Mouse (Mus musculus): ENCODE results near the gene Gli2. TPM values are rescaled to one million over a fixed set of nuclear protein-coding genes. Genes with fewer than 3 reads are reported as not detected.

Gli2 gene
- polyA plus RNA-seq, 1 experiment, result 1.4 TPM

GRCm38 (mm10) chr1:119051192-119051937 lies 2.1 kb downstream of the Gli2 start:
- H3K36me3 ChIP-seq (ENCODE audit: control insufficient read depth, insufficient read depth, low read length), result no peaks in the 10 kb centered on the region
- H3K27ac ChIP-seq (ENCODE audit: control insufficient read depth, insufficient read depth, low read depth, low read length), result no peak overlapping the region; the same call in 1 of the 2 replicates
- H3K27me3 ChIP-seq (ENCODE audit: control insufficient read depth, insufficient read depth, low read length), result no peaks in the 10 kb centered on the region; the same call in 1 of the 2 replicates
- H3K4me1 ChIP-seq (ENCODE audit: control insufficient read depth, insufficient read depth, low read length), result peaks cover 16% of the 10 kb centered on the region
- peak overlapping the region; percentile 73 for H3K4me3 ChIP-seq (ENCODE audit: control insufficient read depth, low read depth, low read length)
- TF ChIP-seq CTCF (IDR thresholded peaks at IDR 0.05; ENCODE audit: control insufficient read depth, insufficient read depth, insufficient replicate concordance, low read depth, low read length), result no peak
- TF ChIP-seq POLR2A (IDR thresholded peaks at IDR 0.05; ENCODE audit: control insufficient read depth, low read depth, low read length), result no peak

- no peaks in the 10 kb centered on the region for H3K36me3 ChIP-seq (ENCODE audit: control insufficient read depth, insufficient read depth, low read length)
- no peaks in the 10 kb centered on the region; the same call in 1 of the 2 replicates for H3K27me3 ChIP-seq (ENCODE audit: control insufficient read depth, insufficient read depth, low read length)
- peaks cover 16% of the 10 kb centered on the region for H3K4me1 ChIP-seq (ENCODE audit: control insufficient read depth, insufficient read depth, low read length)
- no peak overlapping the region for H3K4me3 ChIP-seq (ENCODE audit: control insufficient read depth, low read depth, low read length)
- H3K27ac ChIP-seq (ENCODE audit: control insufficient read depth, insufficient read depth, low read depth, low read length), result peak overlapping the region; percentile 16; the same call in 1 of the 2 replicates
- TF ChIP-seq POLR2A (IDR thresholded peaks at IDR 0.05; ENCODE audit: control insufficient read depth, low read depth, low read length) (no peak), CTCF (IDR thresholded peaks at IDR 0.05; ENCODE audit: control insufficient read depth, insufficient read depth, insufficient replicate concordance, low read depth, low read length) (no peak)
These were observed 3.4 kb downstream of the Gli2 start for GRCm38 (mm10) chr1:119049812-119050615.

- peaks cover 16% of the 10 kb centered on the region for H3K4me1 ChIP-seq (ENCODE audit: control insufficient read depth, insufficient read depth, low read length)
- H3K4me3 ChIP-seq (ENCODE audit: control insufficient read depth, low read depth, low read length), result peak overlapping the region; percentile 4; the same call in 1 of the 2 replicates
- H3K27me3 ChIP-seq (ENCODE audit: control insufficient read depth, insufficient read depth, low read length), result no peaks in the 10 kb centered on the region; the same call in 1 of the 2 replicates
- H3K27ac ChIP-seq (ENCODE audit: control insufficient read depth, insufficient read depth, low read depth, low read length), result no peak overlapping the region
- TF ChIP-seq CTCF (IDR thresholded peaks at IDR 0.05; ENCODE audit: control insufficient read depth, insufficient read depth, insufficient replicate concordance, low read depth, low read length) (no peak), POLR2A (IDR thresholded peaks at IDR 0.05; ENCODE audit: control insufficient read depth, low read depth, low read length) (no peak)
- H3K36me3 ChIP-seq (ENCODE audit: control insufficient read depth, insufficient read depth, low read length), result no peaks in the 10 kb centered on the region
These were observed 4.4 kb downstream of the Gli2 start for GRCm38 (mm10) chr1:119048988-119049387.

- Histone ChIP-seq H3K4me3 (ENCODE audit: control insufficient read depth, low read depth, low read length) (peak overlapping the region; percentile 74), H3K27ac (ENCODE audit: control insufficient read depth, insufficient read depth, low read depth, low read length) (peak overlapping the region; percentile 39; the same call in 1 of the 2 replicates), H3K27me3 (ENCODE audit: control insufficient read depth, insufficient read depth, low read length) (no peaks in the 10 kb centered on the region; the same call in 1 of the 2 replicates), H3K36me3 (ENCODE audit: control insufficient read depth, insufficient read depth, low read length) (no peaks in the 10 kb centered on the region), H3K4me1 (ENCODE audit: control insufficient read depth, insufficient read depth, low read length) (peaks cover 14% of the 10 kb centered on the region)
- TF ChIP-seq POLR2A (IDR thresholded peaks at IDR 0.05; ENCODE audit: control insufficient read depth, low read depth, low read length) (no peak), CTCF (IDR thresholded peaks at IDR 0.05; ENCODE audit: control insufficient read depth, insufficient read depth, insufficient replicate concordance, low read depth, low read length) (no peak)
These were observed 4.9 kb downstream of the Gli2 start for GRCm38 (mm10) chr1:119048547-119048946.

- Histone ChIP-seq H3K27me3 (ENCODE audit: control insufficient read depth, insufficient read depth, low read length) (no peaks in the 10 kb centered on the region; the same call in 1 of the 2 replicates), H3K4me3 (ENCODE audit: control insufficient read depth, low read depth, low read length) (peak overlapping the region; percentile 81), H3K4me1 (ENCODE audit: control insufficient read depth, insufficient read depth, low read length) (peaks cover 10% of the 10 kb centered on the region), H3K27ac (ENCODE audit: control insufficient read depth, insufficient read depth, low read depth, low read length) (peak overlapping the region; percentile 83), H3K36me3 (ENCODE audit: control insufficient read depth, insufficient read depth, low read length) (no peaks in the 10 kb centered on the region)
- no peak for TF ChIP-seq POLR2A (IDR thresholded peaks at IDR 0.05; ENCODE audit: control insufficient read depth, low read depth, low read length)
- no peak for TF ChIP-seq CTCF (IDR thresholded peaks at IDR 0.05; ENCODE audit: control insufficient read depth, insufficient read depth, insufficient replicate concordance, low read depth, low read length)
These were observed 5.7 kb downstream of the Gli2 start for GRCm38 (mm10) chr1:119047462-119048371.

- no peaks in the 10 kb centered on the region for H3K36me3 ChIP-seq (ENCODE audit: control insufficient read depth, insufficient read depth, low read length)
- no peaks in the 10 kb centered on the region; the same call in 1 of the 2 replicates for H3K4me1 ChIP-seq (ENCODE audit: control insufficient read depth, insufficient read depth, low read length)
- H3K27me3 ChIP-seq (ENCODE audit: control insufficient read depth, insufficient read depth, low read length), result no peaks in the 10 kb centered on the region
- no peak overlapping the region for H3K4me3 ChIP-seq (ENCODE audit: control insufficient read depth, low read depth, low read length)
- TF ChIP-seq POLR2A (IDR thresholded peaks at IDR 0.05; ENCODE audit: control insufficient read depth, low read depth, low read length) (no peak), CTCF (IDR thresholded peaks at IDR 0.05; ENCODE audit: control insufficient read depth, insufficient read depth, insufficient replicate concordance, low read depth, low read length) (no peak)
- no peak overlapping the region for H3K27ac ChIP-seq (ENCODE audit: control insufficient read depth, insufficient read depth, low read depth, low read length)
These were observed 15.0 kb downstream of the Gli2 start for GRCm38 (mm10) chr1:119038436-119038835.

All from testis, adult 2 months (tissue).